Mouse (Mus musculus) liver, embryonic 16.5 days (tissue): ENCODE data around the gene Pld4. TPM values are rescaled to one million over a fixed set of nuclear protein-coding genes. Genes with fewer than 3 reads are reported as not detected.
A peak's percentile ranks its signal among the peaks of the same experiment; 100 is the strongest.

Experiments
- ATAC-seq: fragments of 200-750 bp; cut with Nextera tagmentation; 2 replicates; pipeline ENCODE4 v1.8.0; 2017; ENCODE audit warnings: low read depth, mild to moderate bottlenecking, moderate number of reproducible peaks, moderate library complexity
- H3K27ac ChIP-seq: fragments of 300-500 bp; sonication (generic); 2 replicates; pipeline ENCODE4 v1.5.1; 2014; ENCODE audit warnings: mild to moderate bottlenecking, low read length
- H3K27me3 ChIP-seq: fragments of 300-500 bp; sonication (generic); 2 replicates; pipeline ENCODE4 v1.6.1; 2014; ENCODE audit warnings: low read depth, low read length, mixed read lengths; ENCODE audit not compliant: control insufficient read depth, insufficient read depth
- H3K36me3 ChIP-seq: fragments of 300-500 bp; sonication (generic); 2 replicates; pipeline ENCODE4 v1.6.1; 2014; ENCODE audit warnings: mild to moderate bottlenecking; ENCODE audit not compliant: control insufficient read depth, insufficient read depth
- H3K4me1 ChIP-seq: fragments of 300-500 bp; sonication (generic); 2 replicates; pipeline ENCODE4 v1.6.1; 2014; ENCODE audit warnings: low read depth, low read length, mixed read lengths; ENCODE audit not compliant: control insufficient read depth
- H3K4me2 ChIP-seq: fragments of 300-500 bp; sonication (generic); 2 replicates; pipeline ENCODE4 v1.6.1; 2014; ENCODE audit warnings: low read depth, low read length, mixed read lengths
- H3K4me3 ChIP-seq: fragments of 300-500 bp; sonication (generic); 2 replicates; pipeline ENCODE4 v1.5.1; 2014; ENCODE audit warnings: low read depth, mild to moderate bottlenecking, low read length
- H3K9ac ChIP-seq: fragments of 300-500 bp; sonication (generic); 2 replicates; pipeline ENCODE4 v1.6.1; 2014; ENCODE audit warnings: low read depth, low read length
- H3K9me3 ChIP-seq: fragments of 300-500 bp; sonication (generic); replicated peaks from 2 replicates; pipeline ENCODE4 v1.6.1; 2016; ENCODE audit warnings: low read length; ENCODE audit not compliant: control insufficient read depth
- WGBS: fragments of 180-500 bp; shearing (Covaris S2); extraction: QIAGEN DNeasy Blood & Tissue Kit; methylation state at CpG from one replicate; pipeline ENCODE4 v1.1.7; 2014; ENCODE audit not compliant: insufficient replicate concordance; 5-methylcytosine and 5-hydroxymethylcytosine counted together
- polyA plus RNA-seq: library from polyadenylated mRNA; unstranded; fragments of >200 nt; fragmentation: Nextera tagmentation; extraction: Ambion mirVana; gene quantifications from 2 replicates; pipeline ENCODE4 v1.2.1, GENCODE M21; 2015

Pld4 gene
- polyA plus RNA-seq, 1 experiment from 2014 or later = 20.3 TPM

DNA sequence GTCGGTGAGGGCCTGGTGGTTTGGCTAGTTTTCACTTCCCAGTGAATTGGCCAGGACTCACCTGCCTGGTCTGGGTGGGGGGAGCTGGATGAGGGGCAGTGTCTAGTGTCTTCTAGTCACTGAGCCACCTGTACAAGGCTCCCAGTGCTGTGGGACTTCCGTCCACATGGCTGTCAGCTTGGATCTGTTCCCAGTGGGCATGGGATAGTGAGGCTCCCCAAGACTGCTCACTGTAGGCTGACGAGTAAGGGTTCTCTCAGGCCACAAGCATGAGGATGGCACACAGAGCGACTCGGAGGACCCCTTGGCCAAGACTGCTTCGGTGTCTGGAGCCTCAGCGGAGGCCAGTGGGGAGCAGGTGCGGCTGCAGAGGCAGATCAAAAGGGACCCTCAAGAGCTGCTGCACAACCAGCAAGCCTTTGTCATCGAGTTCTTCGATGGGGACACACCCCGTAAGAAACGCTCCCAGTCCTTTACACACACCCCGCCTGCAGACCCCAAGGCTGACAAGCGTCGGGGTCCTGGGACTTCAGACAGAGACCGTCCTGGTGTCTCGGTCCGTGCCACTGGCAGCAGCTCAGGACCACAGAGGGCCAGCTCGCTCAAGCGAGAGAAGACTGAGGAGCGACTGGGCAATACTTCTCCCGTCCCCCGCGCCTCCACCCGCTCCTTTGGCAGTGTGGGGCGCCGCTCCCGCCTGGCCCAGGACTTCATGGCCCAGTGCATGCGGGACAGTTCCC lies 24.4 kb upstream of the Pld4 start:
- no peak overlapping the region for H3K27ac ChIP-seq
- H3K27me3 ChIP-seq = no peaks in the 10 kb centered on the region
- H3K4me1 ChIP-seq = no peaks in the 10 kb centered on the region
- H3K9me3 ChIP-seq = no peaks in the 10 kb centered on the region
- no peak for ATAC-seq
- no peak overlapping the region for H3K4me2 ChIP-seq
- no peak overlapping the region for H3K4me3 ChIP-seq
- WGBS = 76% methylated on average over 29 of the region's 29 CpGs
- no peaks in the 10 kb centered on the region for H3K36me3 ChIP-seq
- H3K9ac ChIP-seq = no peak overlapping the region

DNA sequence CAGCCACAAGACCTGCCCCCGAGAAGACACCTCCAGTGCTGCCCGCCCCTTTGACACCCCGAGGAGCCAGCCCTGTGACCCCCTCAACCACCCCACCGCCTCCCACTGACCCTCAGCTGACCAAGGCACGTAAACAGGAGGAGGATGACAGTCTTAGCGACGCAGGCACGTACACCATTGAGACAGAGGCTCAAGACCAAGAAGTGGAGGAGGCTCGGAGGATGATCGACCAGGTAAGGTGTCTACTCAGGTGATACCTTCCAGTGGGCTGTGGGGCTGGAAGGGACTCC lies 23.9 kb upstream of the Pld4 start:
- H3K36me3 ChIP-seq = no peaks in the 10 kb centered on the region
- ATAC-seq = no peak
- H3K4me3 ChIP-seq = no peak overlapping the region
- WGBS = 71% methylated on average over 10 of the region's 10 CpGs
- no peaks in the 10 kb centered on the region for H3K9me3 ChIP-seq
- no peak overlapping the region for H3K4me2 ChIP-seq
- no peak overlapping the region for H3K27ac ChIP-seq
- H3K4me1 ChIP-seq = no peaks in the 10 kb centered on the region
- no peak overlapping the region for H3K9ac ChIP-seq
- no peaks in the 10 kb centered on the region for H3K27me3 ChIP-seq

DNA sequence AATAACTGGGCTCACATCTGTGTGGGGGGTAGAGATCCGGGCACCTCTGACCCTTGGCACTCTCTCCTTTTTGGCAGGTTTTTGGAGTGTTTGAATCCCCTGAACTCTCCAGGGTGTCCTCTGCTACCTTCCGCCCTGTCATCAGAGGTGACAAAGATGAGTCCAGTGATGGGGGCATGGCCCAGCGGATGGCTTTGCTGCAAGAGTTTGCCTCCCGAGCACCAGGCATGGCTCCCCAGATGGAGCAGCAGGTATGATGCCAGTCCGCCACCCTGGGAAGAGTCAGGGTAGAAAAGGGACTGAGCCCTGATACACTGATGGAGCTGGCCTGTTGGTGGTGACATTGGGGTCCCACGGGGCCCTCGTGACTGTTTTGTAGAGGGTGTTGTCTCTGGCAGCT lies 23.4 kb upstream of the Pld4 start:
- 72% methylated on average over 7 of the region's 7 CpGs for WGBS
- Histone ChIP-seq H3K27ac (no peak overlapping the region), H3K9ac (no peak overlapping the region), H3K9me3 (no peaks in the 10 kb centered on the region), H3K27me3 (no peaks in the 10 kb centered on the region), H3K4me3 (no peak overlapping the region), H3K36me3 (no peaks in the 10 kb centered on the region), H3K4me1 (no peaks in the 10 kb centered on the region), H3K4me2 (no peak overlapping the region)
- no peak for ATAC-seq

- Histone ChIP-seq H3K27me3 (no peaks in the 10 kb centered on the region), H3K36me3 (no peaks in the 10 kb centered on the region), H3K27ac (no peak overlapping the region), H3K9ac (no peak overlapping the region), H3K4me3 (no peak overlapping the region), H3K9me3 (no peaks in the 10 kb centered on the region), H3K4me1 (no peaks in the 10 kb centered on the region; the same call in 1 of the 2 replicates), H3K4me2 (no peak overlapping the region)
- 84% methylated on average over 14 of the region's 14 CpGs for WGBS
- no peak for ATAC-seq
Observed at GRCm38 (mm10) chr12:112737761-112738160, 22.7 kb upstream of the Pld4 start.

GRCm38 (mm10) chr12:112738281-112739022 lies 22.0 kb upstream of the Pld4 start:
- H3K9me3 ChIP-seq = no peaks in the 10 kb centered on the region
- H3K36me3 ChIP-seq = no peaks in the 10 kb centered on the region
- H3K27ac ChIP-seq = no peak overlapping the region
- no peak overlapping the region for H3K9ac ChIP-seq
- no peak overlapping the region for H3K4me2 ChIP-seq
- no peak for ATAC-seq
- no peaks in the 10 kb centered on the region for H3K27me3 ChIP-seq
- 80% methylated on average over 31 of the region's 31 CpGs for WGBS
- H3K4me1 ChIP-seq = no peaks in the 10 kb centered on the region; the same call in 1 of the 2 replicates
- no peak overlapping the region for H3K4me3 ChIP-seq

DNA sequence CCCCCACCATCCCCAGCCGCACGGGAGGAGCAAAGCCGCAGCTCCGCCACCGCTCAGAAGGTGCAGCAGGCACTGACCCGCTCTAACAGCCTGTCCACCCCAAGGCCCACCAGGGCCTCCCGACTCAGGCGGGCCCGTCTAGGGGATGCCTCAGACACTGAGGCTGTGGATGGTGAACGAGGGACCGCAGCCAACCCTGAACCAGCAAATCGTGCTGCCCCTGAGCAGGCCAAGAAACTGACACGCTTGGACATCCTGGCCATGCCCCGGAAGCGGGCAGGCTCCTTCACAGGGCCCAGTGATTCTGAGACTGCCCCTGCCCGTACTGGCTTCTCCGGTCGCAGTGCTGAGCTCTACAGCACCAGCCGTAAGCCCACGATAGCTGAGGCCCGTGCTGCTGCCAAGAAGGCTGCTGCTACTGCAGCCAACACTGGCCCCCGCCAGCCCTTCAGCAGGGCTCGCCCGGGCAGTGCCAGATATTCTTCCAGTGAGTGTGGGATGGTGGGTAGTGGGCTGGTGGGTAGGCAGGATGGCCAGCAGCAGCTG lies 21.4 kb upstream of the Pld4 start:
- Histone ChIP-seq H3K9ac (no peak overlapping the region), H3K4me2 (no peak overlapping the region), H3K27ac (no peak overlapping the region), H3K27me3 (no peaks in the 10 kb centered on the region), H3K4me3 (no peak overlapping the region), H3K36me3 (no peaks in the 10 kb centered on the region), H3K9me3 (no peaks in the 10 kb centered on the region), H3K4me1 (no peaks in the 10 kb centered on the region; the same call in 1 of the 2 replicates)
- no peak for ATAC-seq
- WGBS = 80% methylated on average over 24 of the region's 24 CpGs

DNA sequence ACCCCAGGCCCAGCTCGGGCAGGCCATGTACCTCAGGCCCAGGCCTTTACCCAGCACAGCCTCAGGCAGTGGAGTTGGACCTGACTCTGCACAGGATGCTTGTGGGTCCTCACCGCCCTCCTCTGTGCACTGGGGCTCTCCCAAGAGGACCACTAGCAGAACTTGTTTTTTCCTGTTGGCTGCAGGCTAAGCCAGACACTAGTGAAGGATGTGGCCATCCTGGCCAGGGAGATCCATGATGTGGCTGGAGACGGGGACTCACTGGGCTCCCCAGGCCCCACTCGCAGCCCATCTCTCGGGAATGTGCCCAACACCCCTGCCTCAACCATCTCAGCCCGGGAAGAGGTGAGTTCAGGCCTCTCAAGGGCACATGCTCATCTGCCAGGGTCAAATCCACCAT lies 17.7 kb upstream of the Pld4 start:
- Histone ChIP-seq H3K9ac (no peak overlapping the region), H3K27me3 (no peaks in the 10 kb centered on the region), H3K4me1 (no peaks in the 10 kb centered on the region; the same call in 1 of the 2 replicates), H3K9me3 (no peaks in the 10 kb centered on the region), H3K27ac (no peak overlapping the region), H3K36me3 (no peaks in the 10 kb centered on the region), H3K4me3 (no peak overlapping the region), H3K4me2 (no peak overlapping the region)
- ATAC-seq = no peak
- WGBS = 37% methylated on average over 6 of the region's 6 CpGs

DNA sequence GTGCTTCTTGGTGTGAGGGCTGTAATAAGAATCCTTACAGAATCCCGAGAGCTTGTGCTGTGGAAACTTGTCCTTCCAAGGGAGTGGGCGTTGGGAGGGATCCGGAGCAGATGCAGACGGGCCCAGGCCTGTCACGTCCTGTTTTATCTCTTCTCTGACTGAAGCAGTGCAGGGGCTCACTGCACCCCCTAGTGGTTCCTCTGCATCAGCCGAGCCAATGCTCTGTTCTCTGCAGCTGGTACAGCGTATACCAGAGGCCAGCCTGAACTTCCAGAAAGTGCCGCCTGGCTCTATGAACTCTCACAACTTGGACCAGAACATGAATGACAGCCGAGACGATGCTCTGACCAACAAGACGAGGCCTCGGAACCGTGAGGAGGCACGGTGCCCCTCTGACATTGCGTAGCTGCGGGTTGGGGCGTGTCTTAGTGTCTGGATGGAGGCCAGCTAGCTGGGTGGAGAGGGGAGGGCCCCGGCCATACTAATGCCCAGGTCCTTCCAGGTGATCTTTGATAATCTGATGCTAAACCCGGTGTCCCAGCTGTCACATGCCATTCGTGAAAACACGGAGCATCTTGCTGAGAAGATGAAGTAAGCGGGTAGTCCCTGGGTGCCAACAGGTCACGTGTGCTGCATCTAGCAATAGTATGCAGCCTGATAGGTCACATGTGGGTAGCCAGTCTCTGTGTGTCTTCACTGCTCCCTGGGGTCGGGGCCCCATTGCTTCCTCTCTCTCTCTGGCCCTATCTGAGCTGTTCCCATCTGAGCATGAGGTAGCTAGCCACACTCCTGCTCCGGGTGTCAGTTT lies 17.1 kb upstream of the Pld4 start:
- no peak overlapping the region for H3K27ac ChIP-seq
- H3K4me3 ChIP-seq = no peak overlapping the region
- ATAC-seq = peak; percentile 55
- WGBS = 38% methylated on average over 25 of the region's 25 CpGs
- H3K36me3 ChIP-seq = no peaks in the 10 kb centered on the region
- H3K9ac ChIP-seq = no peak overlapping the region
- no peaks in the 10 kb centered on the region for H3K9me3 ChIP-seq
- H3K27me3 ChIP-seq = no peaks in the 10 kb centered on the region
- H3K4me1 ChIP-seq = no peaks in the 10 kb centered on the region; the same call in 1 of the 2 replicates
- no peak overlapping the region for H3K4me2 ChIP-seq
